Mouse (Mus musculus): ENCODE results near the gene Gm1043. TPM values are rescaled to one million over a fixed set of nuclear protein-coding genes. Genes with fewer than 3 reads are reported as not detected.
A peak's percentile ranks its signal among the peaks of the same experiment; 100 is the strongest.

Gm1043 gene
- total and polyA plus RNA-seq, 2 experiments from 2014 or later: 1.4 to 22.1 TPM

DNA sequence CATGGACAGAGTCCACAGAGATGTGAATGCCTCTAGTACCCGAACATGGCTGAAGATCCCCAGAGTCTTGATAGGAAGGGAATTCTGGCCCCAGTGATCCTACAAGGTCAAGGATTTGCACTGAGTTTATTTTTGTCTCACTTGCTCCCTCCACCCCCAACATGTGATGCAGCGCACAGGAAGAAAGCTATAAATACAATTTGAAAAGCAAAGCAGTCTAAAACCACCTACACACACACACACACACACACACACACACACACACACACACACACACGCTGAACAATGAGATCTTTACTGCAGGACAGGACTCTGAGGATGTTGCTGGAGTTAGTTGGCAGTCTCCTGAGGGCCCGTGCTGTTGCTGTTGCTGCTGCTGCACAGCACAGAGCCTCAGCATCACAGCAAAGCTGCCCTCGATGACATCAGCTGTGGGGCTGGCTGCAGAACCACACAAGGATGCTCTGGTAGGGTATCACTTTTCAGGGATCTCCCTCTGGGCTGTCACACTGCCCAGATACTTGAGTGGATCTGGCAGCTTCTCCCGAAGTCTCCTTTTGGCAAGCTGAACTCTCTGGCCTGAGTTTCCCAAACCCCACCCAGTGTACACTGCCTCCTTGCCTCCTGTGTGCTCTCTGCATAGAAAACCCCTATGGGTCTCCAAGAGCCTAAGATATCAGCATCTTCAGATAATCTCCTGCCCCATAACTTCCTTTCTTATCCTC is 142.9 kb downstream of the Gm1043 start:
- Histone ChIP-seq H3K9me3 (ENCODE audit: low read length) (no peaks in the 10 kb centered on the region), H3K4me1 (ENCODE audit: insufficient read depth) (no peaks in the 10 kb centered on the region), H3K9ac (no peak overlapping the region), H3K4me2 (ENCODE audit: low read depth) (no peak overlapping the region), H3K27me3 (ENCODE audit: insufficient read depth, low read length) (no peaks in the 10 kb centered on the region), H3K36me3 (ENCODE audit: insufficient read depth) (no peaks in the 10 kb centered on the region), H3K4me3 (ENCODE audit: low read depth, low read length) (no peak overlapping the region), H3K27ac (ENCODE audit: low read depth, low read length) (no peak overlapping the region)
- no peak for TF ChIP-seq CTCF (IDR thresholded peaks at IDR 0.05; ENCODE audit: low read depth)
- DNase-seq: no peak
- ATAC-seq: no peak
- WGBS: 51% methylated on average over 6 of the region's 6 CpGs

DNA sequence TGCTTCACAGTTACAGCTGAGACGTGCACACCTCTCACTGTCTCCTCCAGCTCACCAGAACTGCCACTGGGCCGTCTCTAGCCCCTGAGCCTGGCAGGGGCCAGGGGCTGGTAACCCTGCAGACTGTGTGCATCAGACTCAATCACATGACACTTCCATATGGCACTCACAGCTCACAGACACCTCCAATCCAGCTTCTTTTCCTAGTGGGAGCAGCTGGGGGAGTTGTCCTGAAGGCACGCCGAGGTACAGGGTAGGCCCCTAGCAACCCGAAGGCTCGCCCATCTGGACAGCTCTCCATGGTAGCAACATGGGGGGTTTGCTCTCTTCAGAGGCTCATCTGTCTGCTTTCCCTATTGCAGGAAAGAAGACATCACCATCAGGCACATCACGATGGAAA is 143.7 kb downstream of the Gm1043 start:
- Histone ChIP-seq H3K4me1 (ENCODE audit: insufficient read depth) (peaks cover 3% of the 10 kb centered on the region), H3K9me3 (ENCODE audit: low read length) (no peaks in the 10 kb centered on the region), H3K9ac (no peak overlapping the region), H3K27ac (ENCODE audit: low read depth, low read length) (no peak overlapping the region), H3K36me3 (ENCODE audit: insufficient read depth) (no peaks in the 10 kb centered on the region), H3K27me3 (ENCODE audit: insufficient read depth, low read length) (no peaks in the 10 kb centered on the region), H3K4me3 (ENCODE audit: low read depth, low read length) (no peak overlapping the region), H3K4me2 (ENCODE audit: low read depth) (no peak overlapping the region)
- no peak for DNase-seq
- WGBS: 77% methylated on average over 7 of the region's 7 CpGs
- TF ChIP-seq CTCF (IDR thresholded peaks at IDR 0.05; ENCODE audit: low read depth): no peak
- ATAC-seq: no peak

GRCm38 (mm10) chr5:37233010-37233557 is 147.9 kb downstream of the Gm1043 start:
- H3K4me3 ChIP-seq (ENCODE audit: low read depth, low read length): no peak overlapping the region
- peak; percentile 90 for ATAC-seq
- peak; percentile 76 for DNase-seq
- H3K36me3 ChIP-seq (ENCODE audit: insufficient read depth): no peaks in the 10 kb centered on the region
- WGBS: 31% methylated on average over 9 of the region's 9 CpGs
- H3K4me2 ChIP-seq (ENCODE audit: low read depth): 0 out of 2 replicates have a peak overlapping the region, but pooled peaks have one; percentile 16
- no peak for TF ChIP-seq CTCF (IDR thresholded peaks at IDR 0.05; ENCODE audit: low read depth)
- H3K27ac ChIP-seq (ENCODE audit: low read depth, low read length): peak overlapping the region; percentile 60
- H3K9ac ChIP-seq: no peak overlapping the region
- no peaks in the 10 kb centered on the region for H3K27me3 ChIP-seq (ENCODE audit: insufficient read depth, low read length)
- no peaks in the 10 kb centered on the region for H3K9me3 ChIP-seq (ENCODE audit: low read length)
- peaks cover 3% of the 10 kb centered on the region for H3K4me1 ChIP-seq (ENCODE audit: insufficient read depth)

DNA sequence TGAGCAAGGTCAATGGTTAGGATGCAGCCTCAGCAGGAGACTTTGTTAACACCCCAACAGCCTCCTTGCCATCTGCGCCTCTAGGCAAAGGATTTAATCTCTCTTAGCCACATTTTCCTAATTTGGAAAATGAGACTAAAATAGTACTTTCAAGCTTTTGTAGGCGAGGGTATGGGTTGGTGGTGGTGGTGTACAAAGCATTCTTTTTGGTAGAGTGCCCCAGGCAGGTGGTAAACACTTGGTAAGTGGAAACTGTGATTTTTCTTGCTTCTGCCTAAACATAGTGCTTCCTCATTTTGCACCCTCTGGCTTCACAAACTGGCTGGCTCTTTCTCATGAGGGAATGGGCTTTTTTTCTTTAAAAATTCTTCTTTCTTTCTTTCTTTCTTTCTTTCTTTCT is 153.5 kb downstream of the Gm1043 start:
- no peak overlapping the region for H3K9ac ChIP-seq
- H3K36me3 ChIP-seq (ENCODE audit: insufficient read depth): no peaks in the 10 kb centered on the region
- no peak overlapping the region for H3K27ac ChIP-seq (ENCODE audit: low read depth, low read length)
- TF ChIP-seq CTCF (IDR thresholded peaks at IDR 0.05; ENCODE audit: low read depth): no peak
- no peak overlapping the region for H3K4me2 ChIP-seq (ENCODE audit: low read depth)
- DNase-seq (no peak), ATAC-seq (no peak)
- H3K4me1 ChIP-seq (ENCODE audit: insufficient read depth): 0 out of 2 replicates have a peak, but pooled peaks cover 2% of the 10 kb centered on the region
- no peaks in the 10 kb centered on the region for H3K9me3 ChIP-seq (ENCODE audit: low read length)
- WGBS: 36% methylated on average over 2 of the region's 2 CpGs
- no peak overlapping the region for H3K4me3 ChIP-seq (ENCODE audit: low read depth, low read length)
- no peaks in the 10 kb centered on the region for H3K27me3 ChIP-seq (ENCODE audit: insufficient read depth, low read length)

DNA sequence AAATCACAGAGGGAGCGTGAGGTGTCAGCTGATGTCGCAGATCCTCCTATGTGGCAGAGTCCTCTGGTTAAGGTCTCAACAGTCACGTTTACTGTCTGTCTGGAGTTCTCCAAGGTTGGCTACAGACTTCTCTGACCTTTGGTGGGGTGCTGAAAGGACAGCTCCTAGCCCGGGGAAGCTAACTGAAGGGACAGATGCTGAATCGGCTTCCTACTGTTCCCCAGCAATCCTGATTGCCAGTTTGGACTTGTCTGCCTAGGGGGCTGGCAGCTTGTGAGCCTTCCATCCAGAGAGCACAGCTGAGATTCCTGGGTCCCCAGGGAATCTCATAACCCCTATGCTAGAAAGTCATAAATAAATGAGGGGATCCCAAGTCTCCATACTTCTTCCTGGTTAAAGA is 155.4 kb downstream of the Gm1043 start:
- TF ChIP-seq CTCF (IDR thresholded peaks at IDR 0.05; ENCODE audit: low read depth): no peak
- H3K27me3 ChIP-seq (ENCODE audit: insufficient read depth, low read length): no peaks in the 10 kb centered on the region
- WGBS: 6% methylated on average over 5 of the region's 5 CpGs
- H3K4me1 ChIP-seq (ENCODE audit: insufficient read depth): 0 out of 2 replicates have a peak, but pooled peaks cover 12% of the 10 kb centered on the region
- H3K9me3 ChIP-seq (ENCODE audit: low read length): no peaks in the 10 kb centered on the region
- ATAC-seq (no peak), DNase-seq (no peak)
- H3K9ac ChIP-seq: no peak overlapping the region
- H3K4me2 ChIP-seq (ENCODE audit: low read depth): no peak overlapping the region
- H3K36me3 ChIP-seq (ENCODE audit: insufficient read depth): no peaks in the 10 kb centered on the region
- no peak overlapping the region for H3K4me3 ChIP-seq (ENCODE audit: low read depth, low read length)
- H3K27ac ChIP-seq (ENCODE audit: low read depth, low read length): no peak overlapping the region

GRCm38 (mm10) chr5:37241224-37241623 is 156.1 kb downstream of the Gm1043 start:
- no peaks in the 10 kb centered on the region for H3K9me3 ChIP-seq (ENCODE audit: low read length)
- peak overlapping the region; percentile 77 for H3K4me2 ChIP-seq (ENCODE audit: low read depth)
- H3K4me3 ChIP-seq (ENCODE audit: low read depth, low read length): peak overlapping the region; percentile 93
- WGBS: 6% methylated on average over 9 of the region's 9 CpGs
- H3K27ac ChIP-seq (ENCODE audit: low read depth, low read length): peak overlapping the region; percentile 80
- no peak for DNase-seq
- TF ChIP-seq CTCF (IDR thresholded peaks at IDR 0.05; ENCODE audit: low read depth): no peak
- peak overlapping the region; percentile 74 for H3K9ac ChIP-seq
- no peaks in the 10 kb centered on the region for H3K27me3 ChIP-seq (ENCODE audit: insufficient read depth, low read length)
- no peaks in the 10 kb centered on the region for H3K36me3 ChIP-seq (ENCODE audit: insufficient read depth)
- H3K4me1 ChIP-seq (ENCODE audit: insufficient read depth): 0 out of 2 replicates have a peak, but pooled peaks cover 12% of the 10 kb centered on the region
- ATAC-seq: no peak

DNA sequence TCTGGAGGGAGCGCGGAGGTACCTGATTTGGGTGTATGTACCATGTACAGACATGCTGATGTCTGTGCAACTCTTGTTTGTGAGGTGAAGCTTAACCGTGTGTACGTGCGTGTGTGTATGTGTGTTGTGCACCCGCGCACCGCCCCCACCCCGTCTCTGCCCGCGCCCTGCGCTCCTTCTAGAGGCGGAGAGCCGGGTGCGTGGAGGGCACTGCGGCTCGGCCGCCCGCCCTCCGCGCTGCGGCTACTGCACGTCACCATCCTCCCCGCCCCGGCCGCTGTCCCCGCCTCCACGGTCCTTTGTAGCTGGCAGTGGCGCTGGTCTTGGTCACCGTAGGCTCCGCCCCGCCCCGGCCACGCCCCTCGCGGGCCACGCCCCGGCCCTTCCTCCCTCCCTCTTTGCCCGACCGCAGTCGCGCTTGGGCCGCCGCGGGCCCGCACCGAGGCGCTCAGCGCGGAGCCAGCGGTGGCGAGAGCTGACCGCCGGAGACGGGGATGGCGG is 156.5 kb downstream of the Gm1043 start, which contains the start of gene Crmp1:
Gene Crmp1, plus strand, starts transcription at position 290 of the 501 bp plus-strand sequence.
- peak within 1 kb of the TSS; percentile 74 for H3K9ac ChIP-seq
- DNase-seq (peak; percentile 88), ATAC-seq (peak; percentile 67)
- no peaks in the 10 kb centered on the region for H3K9me3 ChIP-seq (ENCODE audit: low read length)
- under 1% methylated on average over 48 of the region's 56 CpGs for WGBS
- 0 out of 2 replicates have a peak, but pooled peaks cover 12% of the 10 kb centered on the region for H3K4me1 ChIP-seq (ENCODE audit: insufficient read depth)
- TF ChIP-seq CTCF (IDR thresholded peaks at IDR 0.05; ENCODE audit: low read depth): no peak
- H3K36me3 ChIP-seq (ENCODE audit: insufficient read depth): no peaks in the 10 kb centered on the region
- no peaks in the 10 kb centered on the region for H3K27me3 ChIP-seq (ENCODE audit: insufficient read depth, low read length)
- peak within 1 kb of the TSS; percentile 77 for H3K4me2 ChIP-seq (ENCODE audit: low read depth)
- H3K4me3 ChIP-seq (ENCODE audit: low read depth, low read length): peak within 1 kb of the TSS; percentile 93
- peak within 1 kb of the TSS; percentile 80 for H3K27ac ChIP-seq (ENCODE audit: low read depth, low read length)
